Mouse (Mus musculus): ENCODE measurements at regions not wholly inside any gene's neighbourhood (a gene's known extent, or its start where the extent isn't known, plus 50 kb on each side); places are given as distances from the start of the nearest gene placed in this dataset.

GRCm38 (mm10) chr17:9223097-9223496, 198.8 kb upstream of the Gm17728 start:
- no peak for TF ChIP-seq POLR2A (IDR thresholded peaks at IDR 0.05; ENCODE audit: low read depth, low read length)
- no peak for TF ChIP-seq USF1 (IDR thresholded peaks at IDR 0.05; ENCODE audit: low read depth, low read length)
- no peak for TF ChIP-seq UBTF (IDR thresholded peaks at IDR 0.05; ENCODE audit: low read depth, low read length)
- TF ChIP-seq CTCF (conservative IDR thresholded peaks at IDR 0.05 in 1 of 2, IDR thresholded peaks at IDR 0.05 in 1 of 2; ENCODE audit: low read depth in 2 of 2, low read length in 2 of 2): no peak
- TF ChIP-seq GABPA (IDR thresholded peaks at IDR 0.05; ENCODE audit: insufficient replicate concordance, low read depth, low read length): no peak
- TF ChIP-seq MAX (IDR thresholded peaks at IDR 0.05; ENCODE audit: low read length): no peak
- TF ChIP-seq TCF12 (IDR thresholded peaks at IDR 0.05; ENCODE audit: low read depth, low read length): no peak
- TF ChIP-seq E2F4 (IDR thresholded peaks at IDR 0.05; ENCODE audit: insufficient replicate concordance, low read depth, low read length): no peak
- TF ChIP-seq JUN (IDR thresholded peaks at IDR 0.05; ENCODE audit: insufficient read depth, low read depth, low read length): no peak

Data from CH12.LX (cell line).